Mouse (Mus musculus) urinary bladder, postnatal 4 days (tissue): ENCODE measurements around the gene Gm15319.
"Not testable (repeated sequence)": the region's sequence is repeated elsewhere in the genome, so short reads cannot be mapped to it uniquely, and the experiment has no call there.

Source experiments
- DNase-seq, 2 experiments: peaks; one replicate each; pipeline ENCODE4 v3.0.0; 2021 to 2022; ENCODE audit warnings: low spot score in 2 of 2

The Gm15319 gene

DNA sequence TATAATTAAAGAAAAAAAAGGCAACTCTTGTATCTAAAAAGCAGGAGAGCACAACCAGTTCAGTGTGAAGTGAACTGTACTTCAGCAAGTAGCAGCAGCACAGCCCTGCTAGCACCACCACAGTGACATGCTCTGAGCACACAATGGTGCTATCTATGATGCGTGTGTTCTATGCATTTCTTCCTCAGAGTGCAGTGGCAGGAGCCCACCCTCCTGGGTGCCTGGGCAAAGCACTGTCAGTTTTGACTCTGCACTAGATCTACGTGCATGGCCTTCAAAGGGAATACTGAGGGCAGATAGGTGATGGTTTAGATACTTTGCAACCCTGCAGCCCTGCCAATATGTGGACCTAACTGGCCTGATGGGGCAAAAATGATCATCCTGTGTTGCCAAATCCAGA, at the start of gene Gm15319:
Gene Gm15319, minus strand, starts transcription at position 101 of the 400 bp plus-strand sequence.
- DNase-seq = not testable (repeated sequence)

DNA sequence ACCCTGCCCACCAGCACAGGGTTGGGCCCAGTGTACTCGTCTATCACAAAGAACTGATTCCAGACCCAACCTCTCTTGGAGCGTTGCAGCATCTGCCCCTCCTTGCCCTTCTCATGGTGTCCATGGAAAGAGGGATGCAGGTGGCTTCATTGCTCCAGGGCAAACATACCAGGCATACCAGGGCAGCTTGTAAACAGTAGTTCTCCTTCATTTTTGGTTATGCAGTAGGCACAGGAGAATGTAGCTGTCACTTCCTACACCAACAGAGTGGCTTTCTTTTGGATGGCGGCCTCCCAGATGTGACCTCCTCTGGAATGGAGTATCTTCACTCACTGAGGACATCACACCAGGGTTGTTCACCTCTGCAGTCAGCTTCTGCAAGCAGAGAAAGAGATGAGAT, 47.3 kb upstream of the Gm15319 start:
- not testable (repeated sequence) for DNase-seq

DNA sequence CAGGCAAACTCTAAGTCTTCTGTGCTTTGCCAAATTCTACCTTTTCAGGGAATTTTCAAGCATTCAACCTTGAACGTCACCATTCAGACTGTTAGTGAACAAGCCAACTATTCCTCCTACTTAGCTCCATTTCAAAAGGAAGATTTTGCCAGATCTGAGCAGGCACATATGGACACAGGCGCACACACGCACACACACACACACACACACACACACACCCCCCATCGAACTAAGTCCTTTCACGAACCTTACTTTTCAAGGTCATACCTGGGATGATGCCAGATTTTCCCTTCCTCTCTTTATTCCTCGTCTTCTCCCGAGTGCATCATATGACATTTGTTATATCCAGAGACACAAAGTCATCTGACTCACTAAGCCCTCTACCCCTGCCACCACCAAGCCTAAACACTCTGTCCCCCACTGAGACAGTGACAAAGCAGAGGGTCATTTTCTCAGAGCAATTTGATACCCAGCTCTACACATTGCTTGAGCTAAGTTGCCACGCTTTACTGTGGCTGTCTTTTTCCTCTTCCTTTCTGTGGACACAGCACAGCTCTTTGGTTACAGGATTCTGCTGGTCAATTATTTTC, 45.5 kb upstream of the Gm15319 start:
- DNase-seq = peak; percentile 57 to 86

DNA sequence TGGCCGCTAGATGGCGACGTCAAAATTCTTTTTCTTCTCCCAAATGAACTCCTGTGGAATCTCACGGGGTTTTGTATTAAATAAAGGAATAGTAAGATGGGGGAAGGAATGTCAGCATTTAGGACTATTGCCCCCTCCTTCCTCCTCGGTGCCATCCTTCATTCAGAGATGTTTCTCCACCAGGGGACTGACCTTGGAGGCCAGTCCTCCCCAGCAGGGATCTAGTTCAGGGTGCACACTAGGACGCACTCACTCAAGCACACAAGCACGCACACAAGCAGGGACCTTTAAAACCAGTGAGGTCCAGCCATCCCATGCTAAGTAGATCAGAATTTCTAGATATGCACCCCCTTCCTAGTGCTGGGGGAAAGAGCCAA, 26.3 kb upstream of the Gm15319 start:
- DNase-seq = peak; percentile 51 to 59

DNA sequence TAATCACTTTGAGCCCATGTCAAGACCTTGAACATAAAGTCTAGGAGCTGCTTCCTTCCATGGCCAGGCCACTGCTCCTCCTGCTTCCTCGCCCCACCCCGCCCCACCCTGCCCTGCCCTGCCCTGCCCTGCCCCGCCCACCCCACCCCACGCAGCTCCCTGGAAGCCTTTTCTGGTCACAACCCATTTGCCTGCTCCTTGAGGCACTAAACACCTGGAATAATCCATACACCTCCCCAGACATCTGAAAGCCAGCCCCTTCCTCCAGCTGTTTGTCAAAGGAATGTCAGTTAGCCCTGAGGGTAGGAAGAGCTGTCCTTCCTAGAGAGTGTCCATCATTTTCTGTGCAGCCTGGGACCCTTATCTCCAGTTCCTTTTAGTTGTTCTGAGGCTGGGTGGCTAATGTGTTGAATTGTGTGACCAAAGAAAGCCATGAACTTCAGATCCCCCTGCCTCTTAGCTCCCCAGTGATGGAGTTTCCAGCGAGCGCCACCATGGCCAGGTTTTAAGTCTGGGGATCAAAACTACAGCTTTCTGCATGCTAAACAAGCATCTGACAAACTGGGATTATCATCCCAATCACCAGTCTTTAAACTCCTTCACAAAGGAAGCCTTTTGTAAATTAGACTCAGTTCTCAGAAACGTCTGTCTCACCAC, 25.8 kb upstream of the Gm15319 start:
- peak; percentile 64 to 89 for DNase-seq

GRCm38 (mm10) chr8:20387121-20387794, 24.2 kb upstream of the Gm15319 start:
- DNase-seq = peak; percentile 56 to 88

DNA sequence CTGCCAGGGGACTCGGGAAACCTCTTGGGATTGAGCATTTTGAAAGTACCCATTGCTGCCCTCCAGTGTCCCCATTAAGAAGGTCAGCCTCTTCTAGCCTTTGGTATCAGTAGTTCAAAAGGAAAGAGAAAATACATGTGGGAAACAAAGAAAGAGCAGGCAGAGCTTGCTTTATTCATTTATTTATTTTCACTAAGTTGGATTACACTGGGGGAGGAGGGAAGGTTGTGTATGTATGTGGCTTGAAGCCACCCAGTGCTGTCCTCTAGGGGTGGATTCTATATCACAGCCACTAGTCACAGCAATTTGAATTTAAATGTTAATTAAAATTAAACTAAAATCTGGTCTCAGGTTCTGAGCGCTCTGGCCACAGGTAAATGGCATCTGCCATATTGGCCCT, 22.0 kb upstream of the Gm15319 start:
- not testable (repeated sequence) for DNase-seq

DNA sequence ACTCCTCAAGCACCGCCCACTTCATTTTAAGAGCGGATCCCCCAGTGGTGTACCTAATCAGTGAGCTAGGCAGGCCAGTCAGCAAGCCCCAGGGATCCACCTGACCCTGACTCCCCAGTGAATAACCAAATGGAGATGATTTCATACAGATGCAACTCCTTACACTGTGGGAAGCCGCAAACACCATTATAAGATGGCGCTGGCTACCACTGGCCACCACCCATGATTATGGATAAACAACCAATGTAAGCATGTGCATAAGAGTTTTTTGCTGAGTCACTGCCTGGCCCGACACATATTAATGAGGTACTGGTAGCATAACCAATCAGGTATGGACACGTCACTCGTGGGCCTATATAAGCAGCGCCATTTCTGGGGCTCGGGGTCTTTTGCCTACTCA, 21.1 kb upstream of the Gm15319 start:
- peak; percentile 46 to 63 for DNase-seq

- peak; percentile 17 to 57 for DNase-seq
Measured at GRCm38 (mm10) chr8:20382146-20382545, 19.1 kb upstream of the Gm15319 start.

DNA sequence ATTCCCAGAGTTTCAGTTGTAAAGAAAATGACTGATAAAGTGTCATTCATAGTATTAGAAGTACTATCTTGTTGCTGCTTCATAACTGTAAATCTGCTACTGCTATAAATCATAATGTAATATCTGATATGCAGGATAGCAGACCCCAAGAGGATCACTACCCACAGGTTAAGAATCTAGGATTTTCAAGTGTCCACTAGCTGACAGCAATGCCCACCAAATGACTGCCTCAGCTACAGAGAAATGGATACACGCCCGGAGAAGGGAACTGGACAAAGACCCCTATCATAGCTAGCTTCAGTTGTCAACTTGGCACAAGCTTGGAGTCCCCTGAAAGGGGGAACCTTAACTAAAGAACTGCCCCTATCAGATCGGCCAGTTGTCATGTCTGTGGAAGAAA, 18.6 kb upstream of the Gm15319 start:
- DNase-seq = peak; percentile 16 to 52

DNA sequence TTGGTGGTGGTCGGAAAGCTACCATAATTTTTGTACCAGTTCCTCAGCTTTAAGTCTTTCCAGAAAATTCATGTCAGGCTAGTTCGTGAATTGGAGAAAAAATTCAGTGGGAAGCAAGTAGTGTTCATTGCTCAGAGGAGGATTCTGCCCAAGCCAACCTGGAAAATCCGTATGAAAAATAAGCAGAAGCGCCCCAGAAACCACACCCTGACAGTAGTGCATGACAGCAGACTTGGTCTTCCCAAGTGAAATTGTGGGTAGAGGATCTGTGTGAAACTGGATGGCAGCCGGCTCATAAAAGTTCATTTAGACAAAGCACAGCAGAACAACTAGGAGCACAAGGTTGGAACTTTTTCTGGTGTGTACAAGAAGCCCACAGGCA, 18.2 kb upstream of the Gm15319 start:
- not testable (repeated sequence) for DNase-seq

GRCm38 (mm10) chr8:20380590-20381238, 17.7 kb upstream of the Gm15319 start:
- DNase-seq = peak; percentile 24 to 76

DNA sequence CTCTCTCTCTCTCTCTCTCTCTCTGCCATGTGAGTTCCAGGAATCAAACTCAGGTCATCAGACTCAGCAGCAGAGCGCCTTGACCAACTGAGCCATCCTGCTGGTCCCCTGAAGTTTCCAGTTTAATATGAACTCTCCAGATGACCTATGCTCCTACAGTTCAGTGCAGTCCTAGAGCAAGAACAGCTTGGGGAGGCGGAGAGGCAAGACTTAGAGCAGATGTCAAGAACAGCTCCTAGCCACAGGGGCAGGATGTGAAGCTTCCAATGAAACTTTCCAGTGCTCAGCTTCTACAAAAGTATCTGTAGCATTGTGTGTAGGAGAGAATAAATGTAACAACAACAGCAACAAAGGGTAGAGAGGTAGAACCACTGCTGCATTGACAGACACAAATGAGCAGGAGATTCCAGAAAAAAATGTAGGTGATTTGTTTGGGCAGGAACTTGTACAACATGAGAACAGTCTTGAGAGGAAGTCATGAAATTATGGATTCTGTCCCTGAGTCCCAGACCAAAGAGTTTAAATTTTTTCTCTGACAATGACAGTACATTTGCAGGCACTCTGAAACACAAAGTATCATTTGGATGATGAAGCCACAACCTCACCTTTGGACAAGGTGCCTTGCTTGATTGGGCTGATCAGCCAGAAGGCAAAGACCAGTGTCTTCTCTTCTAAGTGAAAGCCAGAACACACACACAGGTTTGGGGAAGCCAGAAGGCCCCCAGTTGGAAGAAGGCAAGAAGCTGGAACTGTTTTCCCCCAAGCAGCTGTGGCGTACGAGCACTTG, 16.8 kb upstream of the Gm15319 start:
- DNase-seq = peak; percentile 28 to 60

DNA sequence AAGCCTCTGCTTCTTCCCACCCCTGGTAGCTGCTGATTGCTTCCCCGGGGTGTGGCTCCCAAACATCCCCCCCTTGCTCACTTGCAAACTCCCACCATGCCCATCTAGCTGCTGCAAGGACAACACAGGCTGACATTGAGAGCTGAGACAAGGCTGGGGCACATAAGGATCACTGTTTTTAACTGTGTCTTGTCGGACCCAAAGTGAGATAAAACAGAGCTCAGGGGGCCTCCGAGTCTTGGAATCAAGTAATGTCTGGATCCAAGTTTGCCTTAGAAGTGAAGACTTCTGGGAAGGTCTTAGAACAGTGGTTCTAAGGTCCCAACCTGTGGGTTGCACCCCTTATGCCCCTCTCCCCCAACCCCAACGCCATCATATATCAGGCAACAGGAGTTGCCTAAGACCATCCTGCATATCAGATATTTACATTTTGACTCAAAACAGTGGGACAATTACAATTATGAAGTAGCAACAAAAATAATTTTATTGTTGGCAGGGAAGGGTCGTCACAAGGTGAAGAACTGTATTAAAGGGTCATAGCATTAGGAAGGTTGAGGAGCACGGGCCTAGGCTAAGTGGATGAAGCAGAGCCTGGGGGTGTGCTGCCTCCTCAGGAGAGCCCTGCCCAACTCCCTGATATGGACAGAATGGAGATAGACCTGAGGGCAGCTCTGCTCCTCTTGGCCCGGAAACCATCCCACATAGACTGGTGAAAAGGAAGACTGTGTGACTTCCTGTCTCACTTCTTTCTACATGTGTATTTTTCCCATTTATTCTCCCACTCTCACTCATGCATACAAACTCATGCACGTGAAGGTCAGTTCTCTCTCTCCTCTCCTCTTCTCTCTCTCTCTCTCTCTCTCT, 16.0 kb upstream of the Gm15319 start:
- peak; percentile 56 to 88 for DNase-seq

DNA sequence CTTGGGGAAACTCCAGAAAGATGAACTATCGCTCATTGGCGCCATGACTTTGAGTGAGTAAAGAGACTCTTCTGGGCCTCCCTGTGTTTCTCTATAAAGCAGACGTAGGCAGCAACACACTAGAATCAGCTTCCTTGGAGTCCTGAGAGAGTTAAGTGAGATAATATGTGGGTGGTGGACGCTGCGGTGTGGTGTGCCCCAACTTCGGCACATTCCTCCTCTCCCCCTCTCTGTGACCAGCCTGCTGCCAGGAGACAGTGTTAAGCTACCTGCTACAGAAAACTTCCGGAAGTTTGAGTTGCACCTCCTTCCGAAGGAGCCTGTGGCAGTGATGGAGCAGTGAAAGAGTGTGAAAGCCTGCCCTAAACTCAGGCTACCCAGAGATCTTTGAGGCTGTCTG, 15.3 kb upstream of the Gm15319 start:
- peak; percentile 63 to 88 for DNase-seq

DNA sequence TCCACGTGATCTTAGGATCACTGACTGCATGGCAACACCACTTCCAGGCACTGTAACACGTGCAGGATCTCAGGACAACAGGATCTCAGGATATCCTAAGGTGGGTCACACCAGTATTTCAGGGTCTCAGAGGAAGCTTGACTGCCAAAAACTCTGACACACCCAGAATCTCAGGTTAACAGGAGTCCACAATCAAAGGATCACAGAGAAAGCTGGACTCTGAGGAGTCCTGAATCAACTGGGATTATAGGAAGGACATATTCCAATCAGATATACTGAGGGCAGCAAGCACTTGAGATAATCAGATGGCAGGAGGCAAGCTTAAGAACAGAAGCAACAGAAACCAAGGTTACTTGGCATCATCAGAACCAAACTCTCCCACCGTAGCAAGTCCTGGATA, 12.7 kb upstream of the Gm15319 start:
- peak; percentile 23 to 54 for DNase-seq

DNA sequence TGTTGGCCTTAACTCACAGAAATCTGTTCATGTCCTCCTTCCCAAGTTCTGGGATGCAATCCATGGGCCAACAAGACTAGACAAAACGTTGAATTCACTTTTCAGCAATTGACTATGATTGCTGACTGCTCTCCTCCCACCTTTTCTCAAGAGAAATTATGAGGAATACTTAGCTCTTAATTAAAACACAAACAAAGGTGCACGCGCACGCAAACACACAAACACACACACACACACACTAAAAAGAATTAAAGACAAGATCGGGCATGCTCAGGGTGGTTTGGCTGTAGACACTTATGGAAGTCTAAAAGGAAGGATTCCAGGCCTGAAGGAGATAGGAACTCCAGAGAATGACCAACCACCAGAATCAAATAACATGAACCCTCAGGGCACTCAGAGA, 6.6 kb downstream of the Gm15319 start:
- peak in 1 of 2 experiments; percentile 20 for DNase-seq

DNA sequence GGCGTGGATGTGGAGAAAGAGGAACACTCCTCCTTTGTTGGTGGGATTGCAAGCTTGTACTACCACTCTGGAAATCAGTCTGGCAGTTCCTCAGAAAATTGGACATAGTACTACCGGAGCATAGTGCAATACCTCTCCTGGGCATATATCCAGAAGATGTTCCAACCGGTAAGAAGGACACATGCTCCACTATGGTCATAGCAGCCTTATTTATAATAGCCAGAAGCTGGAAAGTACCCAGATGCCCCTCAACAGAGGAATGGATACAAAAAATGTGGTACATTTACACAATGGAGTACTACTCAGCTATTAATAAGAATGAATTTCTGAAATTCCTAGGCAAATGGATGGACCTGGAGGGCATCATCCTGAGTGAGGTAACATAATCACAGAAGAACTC, 9.4 kb downstream of the Gm15319 start:
- peak; percentile 23 to 53 for DNase-seq

DNA sequence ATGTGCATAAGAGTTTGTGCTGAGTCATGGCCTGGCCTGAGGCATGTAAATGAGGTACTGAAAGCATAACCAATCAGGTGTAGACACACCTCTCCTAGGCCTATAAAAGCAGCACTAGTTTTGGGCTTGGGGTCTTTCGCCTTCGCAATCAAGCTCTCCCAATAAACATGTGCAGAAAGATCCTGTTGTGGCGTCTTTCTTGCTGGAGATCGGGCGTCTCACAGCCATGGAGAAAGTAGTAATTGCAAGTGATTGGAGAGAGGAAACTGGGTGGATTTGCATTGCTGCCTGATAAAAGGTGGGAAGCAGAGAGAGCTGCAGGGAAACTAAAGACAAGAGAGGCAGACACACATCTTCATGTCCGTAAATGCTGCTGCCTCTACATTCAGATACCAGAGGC, 60.3 kb downstream of the Gm15319 start:
- not testable (repeated sequence) for DNase-seq

DNA sequence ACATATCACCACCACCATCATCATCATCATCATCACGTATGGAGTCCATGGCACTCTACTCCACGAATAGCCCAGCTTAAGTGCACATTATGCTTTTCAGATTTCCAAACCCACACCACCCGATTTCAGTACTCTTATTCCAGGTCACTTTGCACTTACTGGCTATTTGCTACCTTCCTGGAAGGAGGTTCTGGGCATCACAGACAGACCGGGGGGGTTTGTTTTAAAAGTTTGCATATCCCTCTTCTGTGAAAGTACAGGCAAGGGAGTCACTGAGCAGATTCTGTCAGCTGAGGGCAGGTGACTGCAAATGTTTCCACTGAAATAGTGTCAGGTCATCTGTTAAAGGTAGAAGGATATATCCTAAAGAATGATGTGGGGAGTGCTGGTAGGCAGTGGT, 63.0 kb downstream of the Gm15319 start:
- DNase-seq = peak in 1 of 2 experiments; percentile 62
